ENCODE assay signal across 25 mouse cellular contexts in the genomic region with DNA sequence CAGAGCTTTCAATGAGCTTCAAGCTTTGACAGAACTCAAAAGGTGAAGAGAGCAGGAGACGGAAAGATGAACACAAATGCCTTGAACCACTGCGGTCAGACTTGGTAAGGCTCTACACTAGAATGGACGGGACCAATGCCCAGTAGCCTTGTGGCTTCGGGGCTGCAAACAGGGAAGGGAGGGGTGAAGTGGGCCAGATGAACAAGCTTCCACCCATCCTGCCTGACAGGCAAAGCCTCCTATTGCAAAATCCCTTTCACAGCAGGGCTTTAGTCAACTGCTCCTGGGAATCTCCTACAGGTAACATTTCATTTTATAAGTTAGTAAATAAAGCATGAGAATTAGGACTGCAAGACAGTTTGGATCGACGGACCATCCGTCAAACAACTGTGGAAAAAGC.
DNase-seq lines count a peak whose midpoint lies in the region; ATAC-seq and TF ChIP-seq lines count a peak whose summit lies in the region.
"Had no signal": no experiment of that assay in that cellular context is flagged by ENCODE, and none has a peak within 500 bp of the region (broad histone marks: within the 10 kb centered on the region; RNA-seq: fewer than 3 reads in every experiment).

No protein-coding gene starts in this region.

- H3K36me3 ChIP-seq in stomach, embryonic 15.5 days = no peaks in the 10 kb centered on the region
- H3K36me3 ChIP-seq: heart, embryonic 15.5 days; hindbrain, embryonic 12.5 days; limb, embryonic 12.5 days; lung, embryonic 15.5 days; midbrain, embryonic 10.5 days; midbrain, embryonic 15.5 days had no signal

- peak overlapping the region; percentile 11; the same call in 1 of the 2 replicates for H3K27ac ChIP-seq in embryonic fibroblast, embryonic 13.5 days (ENCODE audit: insufficient read depth, low read length)
- peak overlapping the region; percentile 1; the same call in 1 of the 2 replicates for H3K27ac ChIP-seq in stomach, embryonic 15.5 days
- H3K27ac ChIP-seq: heart, embryonic 15.5 days; hindbrain, embryonic 12.5 days; hindbrain, postnatal 0 days; limb, embryonic 12.5 days; lung, embryonic 15.5 days; midbrain, embryonic 10.5 days; midbrain, embryonic 15.5 days had no signal

- no peak for TF ChIP-seq CTCF in embryonic fibroblast, embryonic 13.5 days (IDR thresholded peaks at IDR 0.05; ENCODE audit: borderline replicate concordance, insufficient read depth, low read length)

- no peaks in the 10 kb centered on the region for H3K9me3 ChIP-seq in stomach, embryonic 15.5 days
- H3K9me3 ChIP-seq: heart, embryonic 15.5 days; hindbrain, embryonic 12.5 days; limb, embryonic 12.5 days; lung, embryonic 15.5 days; midbrain, embryonic 10.5 days; midbrain, embryonic 15.5 days had no signal

- H3K4me1 ChIP-seq in embryonic fibroblast, embryonic 13.5 days (ENCODE audit: control insufficient read depth, insufficient read depth, low read length) = peaks cover 13% of the 10 kb centered on the region; the same call in 1 of the 2 replicates
- peaks cover 15% of the 10 kb centered on the region; the same call in 1 of the 2 replicates for H3K4me1 ChIP-seq in stomach, embryonic 15.5 days
- H3K4me1 ChIP-seq: hindbrain, embryonic 12.5 days; midbrain, embryonic 10.5 days; midbrain, embryonic 15.5 days had no signal

- no peak for TF ChIP-seq POLR2A in embryonic fibroblast, embryonic 13.5 days (IDR thresholded peaks at IDR 0.05; ENCODE audit: low read depth, low read length)

- H3K27me3 ChIP-seq in stomach, embryonic 15.5 days (replicated peaks) = no peaks in the 10 kb centered on the region
- H3K27me3 ChIP-seq: CH12.LX; heart, embryonic 15.5 days; hindbrain, embryonic 12.5 days; limb, embryonic 12.5 days; lung, embryonic 15.5 days; midbrain, embryonic 15.5 days had no signal

- no peak overlapping the region for H3K4me3 ChIP-seq in embryonic fibroblast, embryonic 13.5 days (ENCODE audit: insufficient read depth, low read length)
- H3K4me3 ChIP-seq in stomach, embryonic 15.5 days (replicated peaks) = no peak overlapping the region
- H3K4me3 ChIP-seq: gastrocnemius, adult 2 months; heart, embryonic 15.5 days; hindbrain, embryonic 12.5 days; limb, embryonic 12.5 days; lung, embryonic 15.5 days; midbrain, embryonic 10.5 days; midbrain, embryonic 15.5 days had no signal

- no peak for ATAC-seq in stomach, embryonic 15.5 days (ENCODE audit: insufficient read depth, low FRiP score, low read depth)
- ATAC-seq: forebrain, embryonic 16.5 days; hindbrain, postnatal 0 days; midbrain, embryonic 15.5 days had no signal

- H3K4me2 ChIP-seq in stomach, embryonic 15.5 days = no peak overlapping the region
- H3K4me2 ChIP-seq: heart, embryonic 15.5 days; hindbrain, embryonic 12.5 days; limb, embryonic 12.5 days; liver, embryonic 11.5 days; lung, embryonic 15.5 days; midbrain, embryonic 15.5 days had no signal

- no peak overlapping the region for H3K9ac ChIP-seq in stomach, embryonic 15.5 days
- H3K9ac ChIP-seq: heart, embryonic 15.5 days; hindbrain, embryonic 12.5 days; limb, embryonic 12.5 days; lung, embryonic 15.5 days; midbrain, embryonic 15.5 days had no signal

- peak; percentile 34 for DNase-seq in adrenal gland, postnatal 14 days
- no peak for DNase-seq in adrenal gland, postnatal 4 days (ENCODE audit: low spot score in 2 of 2)
- peak; percentile 81 for DNase-seq in 3T3-L1 (ENCODE audit: low read depth, low spot score)
- DNase-seq in right cerebral cortex, postnatal 10 days (ENCODE audit: low spot score in 2 of 2) = no peak
- no peak for DNase-seq in ovary, postnatal 36 days (ENCODE audit: low spot score)
- no peak for DNase-seq in right cerebral cortex, postnatal 14 days
- DNase-seq: B cell, adult 2 months; cerebellum, adult 9-10 months; cerebellum, postnatal 36 days; gastrocnemius, adult 2 months; kidney, adult 9 months; kidney, postnatal 10 days; layer of hippocampus, postnatal 36 days had no signal

- WGBS in stomach, embryonic 15.5 days = 64% methylated on average over 7 of the region's 7 CpGs

Comparison
In these comparisons a context has a peak if more than half of its experiments do, and no peak if none do; other contexts are left out.
1. DNase-seq: peak in adrenal gland, postnatal 14 days (single experiment) and 3T3-L1 (single experiment); none in adrenal gland, postnatal 4 days (0 of 2), right cerebral cortex, postnatal 10 days (0 of 2), ovary, postnatal 36 days (single experiment) and right cerebral cortex, postnatal 14 days (single experiment).